Mouse (Mus musculus) heart, embryonic 11.5 days (tissue): ENCODE results near the gene Itgb1bp2. TPM values are rescaled to one million over a fixed set of nuclear protein-coding genes. Genes with fewer than 3 reads are reported as not detected.

Source experiments
- ATAC-seq: fragments of 200-750 bp; cut with Nextera tagmentation; replicated peaks from 2 replicates; pipeline ENCODE4 v1.8.0; 2017; ENCODE audit warnings: moderate library complexity; ENCODE audit not compliant: insufficient number of reproducible peaks, low FRiP score, low TSS enrichment
- H3K27ac ChIP-seq: fragments of 300-500 bp; sonication (generic); 2 replicates; pipeline ENCODE4 v1.5.1; 2014; ENCODE audit warnings: mild to moderate bottlenecking, low read depth, low read length
- H3K27me3 ChIP-seq: fragments of 300-500 bp; sonication (generic); 2 replicates; pipeline ENCODE4 v1.6.1; 2014; ENCODE audit warnings: mild to moderate bottlenecking, low read length, mixed read lengths; ENCODE audit not compliant: control insufficient read depth, insufficient read depth
- H3K36me3 ChIP-seq: fragments of 300-500 bp; sonication (generic); 2 replicates; pipeline ENCODE4 v1.6.1; 2014; ENCODE audit warnings: mild to moderate bottlenecking, low read length, moderate library complexity, mixed read lengths; ENCODE audit not compliant: control insufficient read depth, insufficient read depth
- H3K4me1 ChIP-seq: fragments of 300-500 bp; sonication (generic); 2 replicates; pipeline ENCODE4 v1.6.1; 2014; ENCODE audit warnings: low read length; ENCODE audit not compliant: control insufficient read depth, insufficient read depth
- H3K4me2 ChIP-seq: fragments of 300-500 bp; sonication (generic); 2 replicates; pipeline ENCODE4 v1.6.1; 2014; ENCODE audit warnings: mild to moderate bottlenecking, moderate library complexity
- H3K4me3 ChIP-seq: fragments of 300-500 bp; sonication (generic); 2 replicates; pipeline ENCODE4 v1.5.1; 2014; ENCODE audit warnings: low read depth, low read length
- H3K9ac ChIP-seq: fragments of 300-500 bp; sonication (generic); 2 replicates; pipeline ENCODE4 v1.6.1; 2014; ENCODE audit warnings: mild to moderate bottlenecking, low read depth, low read length, moderate library complexity
- H3K9me3 ChIP-seq: fragments of 300-500 bp; sonication (generic); replicated peaks from 2 replicates; pipeline ENCODE4 v1.6.1; 2016; ENCODE audit warnings: low read length; ENCODE audit not compliant: control insufficient read depth
- WGBS: fragments of 180-500 bp; shearing (Covaris S2); extraction: QIAGEN DNeasy Blood & Tissue Kit; methylation state at CpG from one replicate; pipeline ENCODE4 v1.1.7; 2014; ENCODE audit not compliant: insufficient replicate concordance; 5-methylcytosine and 5-hydroxymethylcytosine counted together
- polyA plus RNA-seq: library from polyadenylated mRNA; unstranded; fragments of >200 nt; fragmentation: Nextera tagmentation; extraction: Ambion mirVana; gene quantifications from 2 replicates; pipeline ENCODE4 v1.2.1, GENCODE M21; 2014

The Itgb1bp2 gene
- 77.6 and 82.9 TPM in 2 replicates for polyA plus RNA-seq

- ATAC-seq, result 0 out of 2 replicates have a peak, but pooled peaks have one; percentile 14
- H3K9ac ChIP-seq, result peak within 1 kb of the TSS; percentile 49; the same call in 1 of the 2 replicates
- H3K4me1 ChIP-seq, result no peaks in the 10 kb centered on the region
- peaks cover 6% of the 10 kb centered on the region for H3K36me3 ChIP-seq
- no peaks in the 10 kb centered on the region for H3K9me3 ChIP-seq
- 58% methylated on average over 4 of the region's 4 CpGs for WGBS
- H3K4me2 ChIP-seq, result peak within 1 kb of the TSS; percentile 45
- H3K27ac ChIP-seq, result peak within 1 kb of the TSS; percentile 71
- H3K4me3 ChIP-seq, result peak within 1 kb of the TSS; percentile 12
- H3K27me3 ChIP-seq, result no peaks in the 10 kb centered on the region
These were observed at the start of gene Itgb1bp2 for GRCm38 (mm10) chrX:101448886-101449475. Gene Itgb1bp2, plus strand, starts transcription at chrX:101449088.

GRCm38 (mm10) chrX:101418946-101419724 lies 29.8 kb upstream of the Itgb1bp2 start:
- Histone ChIP-seq H3K36me3 (peaks cover 2% of the 10 kb centered on the region; the same call in 1 of the 2 replicates), H3K4me1 (peaks cover 9% of the 10 kb centered on the region), H3K4me3 (peak overlapping the region; percentile 64), H3K4me2 (peak overlapping the region; percentile 72), H3K9ac (peak overlapping the region; percentile 81), H3K27ac (peak overlapping the region; percentile 35; the same call in 1 of the 2 replicates), H3K27me3 (no peaks in the 10 kb centered on the region; the same call in 1 of the 2 replicates), H3K9me3 (no peaks in the 10 kb centered on the region)
- ATAC-seq, result no peak
- WGBS, result 14% methylated on average over 36 of the region's 36 CpGs

GRCm38 (mm10) chrX:101419725-101420699 lies 28.9 kb upstream of the Itgb1bp2 start:
- Histone ChIP-seq H3K9ac (peak overlapping the region; percentile 81), H3K9me3 (no peaks in the 10 kb centered on the region), H3K27ac (peak overlapping the region; percentile 62), H3K4me3 (peak overlapping the region; percentile 64), H3K4me1 (peaks cover 9% of the 10 kb centered on the region), H3K27me3 (no peaks in the 10 kb centered on the region; the same call in 1 of the 2 replicates), H3K36me3 (peaks cover 2% of the 10 kb centered on the region; the same call in 1 of the 2 replicates), H3K4me2 (peak overlapping the region; percentile 72)
- peak; percentile 86 for ATAC-seq
- 12% methylated on average over 50 of the region's 54 CpGs for WGBS

GRCm38 (mm10) chrX:101420700-101421095 lies 28.2 kb upstream of the Itgb1bp2 start, which contains the start of gene Zmym3:
Gene Zmym3, minus strand, starts transcription at chrX:101420849.
- no peaks in the 10 kb centered on the region; the same call in 1 of the 2 replicates for H3K27me3 ChIP-seq
- H3K27ac ChIP-seq, result peak within 1 kb of the TSS; percentile 62
- peaks cover 9% of the 10 kb centered on the region for H3K4me1 ChIP-seq
- H3K36me3 ChIP-seq, result no peaks in the 10 kb centered on the region
- H3K9me3 ChIP-seq, result no peaks in the 10 kb centered on the region
- peak within 1 kb of the TSS; percentile 72 for H3K4me2 ChIP-seq
- ATAC-seq, result no peak
- WGBS, result 24% methylated on average over 4 of the region's 4 CpGs
- H3K4me3 ChIP-seq, result peak within 1 kb of the TSS; percentile 64
- H3K9ac ChIP-seq, result peak within 1 kb of the TSS; percentile 81

GRCm38 (mm10) chrX:101423462-101423861 lies 25.4 kb upstream of the Itgb1bp2 start:
- no peaks in the 10 kb centered on the region for H3K9me3 ChIP-seq
- no peak for ATAC-seq
- no peaks in the 10 kb centered on the region; the same call in 1 of the 2 replicates for H3K27me3 ChIP-seq
- no peak overlapping the region for H3K27ac ChIP-seq
- H3K4me3 ChIP-seq, result no peak overlapping the region
- no peak overlapping the region for H3K4me2 ChIP-seq
- H3K4me1 ChIP-seq, result peaks cover 4% of the 10 kb centered on the region; the same call in 1 of the 2 replicates
- no peaks in the 10 kb centered on the region for H3K36me3 ChIP-seq
- no peak overlapping the region for H3K9ac ChIP-seq
- WGBS, result 77% methylated on average over 2 of the region's 2 CpGs

- WGBS, result 0% methylated on average over 1 of the region's 1 CpGs
- Histone ChIP-seq H3K4me2 (no peak overlapping the region), H3K4me1 (no peaks in the 10 kb centered on the region)
These were observed 21.1 kb upstream of the Itgb1bp2 start for GRCm38 (mm10) chrX:101427774-101428173.

GRCm38 (mm10) chrX:101428785-101429141 lies 20.1 kb upstream of the Itgb1bp2 start:
- Histone ChIP-seq H3K4me3 (peak overlapping the region; percentile 39), H3K36me3 (no peaks in the 10 kb centered on the region), H3K9me3 (no peaks in the 10 kb centered on the region), H3K27me3 (no peaks in the 10 kb centered on the region), H3K4me1 (no peaks in the 10 kb centered on the region), H3K9ac (peak overlapping the region; percentile 70), H3K4me2 (peak overlapping the region; percentile 60), H3K27ac (peak overlapping the region; percentile 87)
- ATAC-seq, result no peak
- WGBS, result 25% methylated on average over 7 of the region's 7 CpGs

More at GRCm38 (mm10) chrX:101427774-101428173, 21.1 kb upstream of the Itgb1bp2 start:
- Histone ChIP-seq H3K27ac (no peak overlapping the region), H3K36me3 (no peaks in the 10 kb centered on the region), H3K9ac (no peak overlapping the region), H3K9me3 (no peaks in the 10 kb centered on the region), H3K4me3 (no peak overlapping the region), H3K27me3 (no peaks in the 10 kb centered on the region)
- no peak for ATAC-seq
